Mouse (Mus musculus) right cerebral cortex, postnatal 36 days (tissue): ENCODE measurements around the gene Fer1l4.

ENCODE experiments used
- DNase-seq, 2 experiments: peaks; one replicate each; pipeline ENCODE4 v3.0.0; 2022; ENCODE audit warnings: low spot score in 2 of 2, mixed read lengths in 1 of 2

Gene Fer1l4

DNA sequence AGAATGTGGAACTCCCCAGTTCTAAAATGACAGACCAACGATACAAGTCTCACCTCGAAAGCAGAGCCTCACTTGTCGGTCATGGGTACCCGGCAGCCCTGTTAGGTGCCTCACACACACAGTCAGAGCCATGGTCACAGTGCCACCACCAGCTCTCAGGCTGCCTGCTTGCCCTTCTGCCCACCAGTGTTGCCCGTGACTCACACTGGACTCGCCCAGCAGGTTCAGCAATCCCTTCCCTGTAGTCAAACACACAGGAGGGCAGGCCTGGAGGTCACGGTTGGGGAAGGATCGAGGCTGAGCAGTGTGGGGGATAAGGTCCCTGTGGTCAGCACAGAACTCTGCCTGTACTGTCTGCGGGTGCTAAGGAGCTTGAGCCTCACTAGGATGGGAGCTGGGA lies at the start of gene Fer1l4:
Gene Fer1l4 (minus strand): TSS at position 132 of the 400 bp plus-strand sequence.
- DNase-seq: no peak

DNA sequence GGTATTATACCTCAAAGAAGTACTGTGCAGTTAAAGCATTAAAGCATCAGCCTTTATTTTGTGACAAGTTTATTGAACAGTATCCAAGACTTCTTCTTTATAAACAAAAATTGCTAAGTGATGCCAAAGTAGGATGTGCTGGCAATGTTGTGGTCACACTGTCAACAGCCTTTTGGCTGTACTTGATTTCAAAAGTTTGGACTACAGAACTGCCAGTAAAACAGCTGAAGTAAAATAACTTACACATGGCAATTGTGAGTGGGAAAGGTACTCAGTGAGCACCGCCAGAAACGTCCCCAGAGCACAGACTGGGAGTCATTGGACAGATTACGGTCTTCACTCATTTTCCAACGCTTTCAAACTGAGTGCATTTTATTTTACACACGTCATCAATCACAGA lies 39.2 kb upstream of the Fer1l4 start:
- no peak for DNase-seq

DNA sequence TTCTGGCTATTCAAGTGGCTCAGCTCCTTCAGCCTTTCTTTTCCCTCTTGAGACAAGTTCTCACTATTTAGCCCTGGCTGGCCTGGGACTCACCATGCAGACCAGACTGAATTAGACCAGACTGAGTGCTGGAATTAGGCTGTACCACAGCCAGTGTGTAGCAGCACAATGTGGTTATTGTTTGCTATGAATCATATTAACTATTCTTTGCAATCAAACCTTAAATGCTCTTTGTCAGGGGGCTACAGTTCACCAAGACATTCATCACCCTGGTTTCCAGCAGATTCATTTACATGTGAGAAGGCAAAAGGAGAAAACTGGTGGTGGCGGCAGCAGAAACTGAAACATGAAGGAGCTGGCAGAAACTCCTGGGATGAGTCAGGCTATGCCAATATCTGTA lies 37.1 kb upstream of the Fer1l4 start:
- no peak for DNase-seq

DNA sequence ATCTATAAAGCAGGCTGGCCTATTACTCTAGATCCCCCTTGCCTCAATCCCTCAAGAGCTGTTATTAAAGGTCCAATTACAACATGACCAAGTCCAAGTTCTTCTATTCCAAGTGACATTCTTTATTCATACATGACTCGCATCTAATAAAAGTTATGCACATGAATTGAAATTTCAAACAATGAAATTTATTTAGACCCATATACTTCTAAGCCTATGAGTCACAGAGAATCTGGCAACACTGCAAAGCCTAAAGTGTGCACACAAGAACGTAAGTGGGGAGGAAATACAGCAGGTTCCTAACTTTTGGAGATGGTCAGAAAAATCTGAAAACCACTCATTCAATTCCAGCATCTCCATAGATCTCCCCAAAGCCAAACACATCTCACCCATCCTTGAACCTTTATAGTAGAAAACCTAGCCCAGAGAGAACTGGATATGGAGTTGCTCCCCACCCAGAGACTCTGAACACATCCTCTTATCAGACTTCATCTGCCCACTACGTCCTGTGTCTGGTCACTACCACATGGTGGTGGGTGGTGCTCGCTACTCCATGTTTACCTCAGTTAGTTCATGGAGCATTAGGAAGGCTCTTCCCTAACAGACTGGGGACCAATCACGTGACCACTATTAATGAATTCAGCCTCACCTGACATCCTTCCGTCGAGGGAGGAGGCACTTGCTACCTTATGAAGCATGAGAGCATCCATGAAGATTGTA lies 34.8 kb upstream of the Fer1l4 start:
- no peak for DNase-seq

DNA sequence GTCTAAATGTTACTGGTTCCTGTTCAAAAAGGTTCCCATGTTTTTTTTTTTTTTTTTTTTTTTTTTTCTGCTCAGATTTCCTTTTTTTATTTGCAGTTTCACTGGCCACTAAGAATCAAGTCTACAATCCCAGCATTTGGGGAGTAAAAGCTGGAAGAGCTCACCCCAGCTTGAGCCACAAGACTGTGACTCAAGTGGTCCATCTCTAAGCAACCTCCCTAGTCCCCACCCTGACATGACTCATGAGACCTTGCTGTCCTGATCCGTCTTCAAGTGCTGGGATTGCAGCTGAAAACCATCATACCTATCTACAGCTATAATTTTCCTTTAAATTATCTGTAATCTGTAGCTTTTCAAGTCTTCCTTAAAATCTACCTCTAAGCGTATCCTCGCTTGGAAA lies 31.8 kb upstream of the Fer1l4 start:
- DNase-seq: no peak

DNA sequence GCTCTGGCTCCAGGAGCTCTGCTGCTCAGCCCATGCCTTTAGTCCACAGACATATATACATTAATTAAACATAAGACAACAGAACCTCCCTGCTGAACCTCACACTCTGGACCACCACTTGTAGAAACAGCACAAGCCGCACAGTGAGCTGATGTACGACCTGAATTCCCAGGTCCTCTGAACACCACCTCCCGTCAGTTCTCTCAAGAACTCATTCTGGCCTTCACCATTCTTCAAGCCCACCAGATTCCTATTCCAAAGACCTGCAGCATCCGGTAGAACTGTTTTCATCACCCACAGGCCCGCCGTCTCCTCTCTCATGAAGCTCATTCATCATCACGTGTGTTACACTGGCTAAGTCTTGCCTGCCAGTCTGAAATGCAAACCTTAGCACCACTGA lies 27.6 kb upstream of the Fer1l4 start:
- no peak for DNase-seq

DNA sequence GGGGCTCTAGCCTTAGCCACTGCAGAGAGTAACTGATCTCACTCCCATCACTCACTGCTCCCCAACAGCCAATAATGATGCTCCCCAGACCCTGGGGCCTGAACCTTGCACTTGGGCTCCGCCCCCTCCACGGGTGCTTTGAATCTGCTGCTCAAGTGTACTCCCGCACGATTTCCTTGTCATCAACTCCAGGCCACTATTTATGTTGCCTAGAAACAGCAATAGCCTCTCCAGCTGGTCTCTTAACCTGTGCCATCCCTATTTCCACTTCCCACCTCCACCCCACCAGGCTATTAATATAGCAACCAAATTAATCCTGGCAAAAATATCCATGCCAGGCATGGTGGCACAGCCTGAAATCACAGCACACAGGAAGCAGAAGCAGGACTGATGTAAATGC lies 26.9 kb upstream of the Fer1l4 start:
- DNase-seq: no peak

DNA sequence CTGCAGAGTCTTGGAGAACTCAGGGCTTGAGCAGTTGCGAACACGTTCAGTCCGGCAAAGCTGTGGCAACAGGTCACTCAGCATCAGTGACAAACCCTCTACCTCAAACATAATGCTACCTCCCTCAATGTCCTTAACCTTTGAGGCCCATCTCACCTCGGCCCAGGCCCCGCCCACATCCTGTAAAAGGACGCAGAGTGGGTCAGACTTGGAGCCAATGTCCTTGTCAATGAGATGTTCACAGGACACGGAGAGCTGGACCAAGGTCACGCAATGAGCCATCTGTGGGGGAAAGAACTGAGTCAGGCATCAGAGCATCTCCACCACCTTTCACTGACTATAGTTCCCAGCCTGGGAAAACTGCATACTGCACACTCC lies 26.4 kb upstream of the Fer1l4 start:
- DNase-seq: no peak

DNA sequence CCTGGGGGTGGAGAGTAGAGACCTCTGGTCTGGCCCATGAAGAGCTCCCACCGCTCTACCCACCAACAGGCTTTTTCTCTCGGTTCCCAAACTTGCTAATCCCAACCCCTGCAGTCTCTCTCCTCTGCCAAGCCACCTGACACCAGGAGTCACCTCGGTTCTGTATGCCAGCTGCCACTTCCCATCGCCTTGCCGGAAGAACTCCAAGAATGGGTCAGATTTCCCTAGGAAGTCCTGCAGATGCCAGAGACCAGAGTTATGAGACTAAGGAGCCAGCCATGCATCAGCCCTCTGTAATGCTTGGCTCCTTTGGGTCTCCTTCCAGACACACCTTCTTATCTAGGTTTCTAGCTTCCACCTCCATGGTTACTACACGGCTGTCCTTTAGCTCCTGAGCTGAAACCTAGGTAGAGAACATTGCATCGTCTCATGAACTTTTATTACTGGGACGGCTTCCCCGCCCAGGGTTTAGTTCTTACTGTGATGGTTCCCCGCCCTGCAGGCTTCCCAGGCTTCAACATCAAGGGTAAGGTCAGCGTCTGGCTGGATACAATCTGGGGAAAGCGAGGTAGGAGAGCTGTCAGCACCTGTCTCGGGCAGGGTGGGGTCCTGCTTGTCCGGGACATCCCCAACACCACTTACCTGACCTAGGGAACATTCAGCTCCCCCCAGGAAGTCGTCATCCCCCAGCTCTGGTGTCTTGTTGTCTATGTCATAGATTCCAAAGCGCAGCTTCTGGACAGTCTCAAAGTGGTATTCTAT lies 25.9 kb upstream of the Fer1l4 start:
- DNase-seq: no peak

DNA sequence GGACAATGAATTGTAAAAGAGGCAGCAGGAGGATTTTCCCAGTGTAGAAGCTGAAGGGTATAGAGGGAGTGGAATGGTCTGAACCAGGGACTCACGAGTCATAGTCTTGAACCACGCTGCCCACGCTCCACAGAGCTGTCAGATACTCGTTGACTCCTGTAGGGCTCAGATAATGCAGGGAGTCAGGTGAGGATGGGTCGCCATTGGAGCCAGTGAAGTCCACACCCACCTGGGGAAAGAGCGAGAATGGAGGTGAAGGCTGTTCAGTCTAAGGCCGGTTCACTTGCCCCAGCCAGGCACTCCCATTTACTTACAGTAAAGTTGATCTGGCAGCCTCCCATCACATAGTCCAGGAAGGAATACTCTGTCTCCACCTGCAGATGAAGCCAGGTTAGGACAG lies 24.7 kb upstream of the Fer1l4 start:
- no peak for DNase-seq

DNA sequence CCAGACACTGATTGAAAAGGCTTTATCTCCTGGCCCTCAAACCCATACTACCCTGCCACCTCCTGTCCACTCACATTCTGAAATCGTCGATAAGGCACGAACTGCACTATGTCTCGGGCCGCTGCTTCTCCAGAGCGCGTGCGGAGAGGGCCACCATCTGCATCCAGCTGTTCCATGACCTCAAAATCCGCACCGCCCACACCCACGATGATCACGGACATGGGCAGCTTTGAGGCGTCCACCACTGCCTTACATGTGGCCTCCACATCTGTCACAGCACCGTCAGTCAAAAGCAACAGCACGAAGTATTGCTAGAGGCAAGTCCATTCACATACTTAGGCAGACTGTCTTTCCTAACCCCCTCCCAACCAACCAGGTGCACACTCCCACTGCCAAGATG lies 21.0 kb upstream of the Fer1l4 start:
- no peak for DNase-seq

DNA sequence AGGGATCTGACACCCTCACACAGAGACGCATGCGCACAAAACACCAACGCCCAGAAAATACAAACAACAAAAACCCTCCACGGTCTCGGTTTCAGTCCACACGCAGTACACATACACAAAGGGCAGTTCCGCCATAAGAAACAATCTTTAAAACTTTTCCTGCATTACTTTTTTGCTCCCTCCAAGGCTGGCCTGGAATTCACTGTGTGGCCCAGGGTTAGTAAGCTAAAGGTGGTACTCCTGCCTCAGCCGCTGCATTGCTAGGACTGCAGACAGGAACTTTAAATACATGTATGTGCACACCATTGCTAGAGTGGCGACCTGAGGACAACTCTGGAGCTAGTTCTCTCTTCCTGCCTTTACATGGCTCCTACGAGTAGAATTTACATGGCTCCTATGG lies 18.5 kb upstream of the Fer1l4 start:
- no peak for DNase-seq

DNA sequence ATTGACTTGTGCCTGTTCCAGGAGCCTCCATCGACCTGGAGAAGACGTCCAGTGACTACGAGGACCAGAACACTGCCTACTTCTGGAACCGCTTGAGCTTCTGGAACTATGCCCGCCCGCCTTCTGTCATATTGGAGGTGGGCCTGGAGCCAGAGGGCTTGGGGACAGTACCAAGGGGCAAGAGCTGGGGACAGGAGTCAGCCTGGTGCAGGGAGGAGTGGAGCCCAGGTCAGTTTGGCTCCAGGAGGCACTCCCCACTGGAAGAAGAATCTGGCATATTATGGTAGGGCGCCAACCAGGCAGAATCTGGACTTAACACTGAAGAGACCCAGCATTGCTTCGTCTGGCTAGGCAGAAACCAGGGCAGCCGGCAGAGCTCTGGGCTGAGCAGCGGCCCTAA lies 15.2 kb upstream of the Fer1l4 start:
- DNase-seq: no peak

DNA sequence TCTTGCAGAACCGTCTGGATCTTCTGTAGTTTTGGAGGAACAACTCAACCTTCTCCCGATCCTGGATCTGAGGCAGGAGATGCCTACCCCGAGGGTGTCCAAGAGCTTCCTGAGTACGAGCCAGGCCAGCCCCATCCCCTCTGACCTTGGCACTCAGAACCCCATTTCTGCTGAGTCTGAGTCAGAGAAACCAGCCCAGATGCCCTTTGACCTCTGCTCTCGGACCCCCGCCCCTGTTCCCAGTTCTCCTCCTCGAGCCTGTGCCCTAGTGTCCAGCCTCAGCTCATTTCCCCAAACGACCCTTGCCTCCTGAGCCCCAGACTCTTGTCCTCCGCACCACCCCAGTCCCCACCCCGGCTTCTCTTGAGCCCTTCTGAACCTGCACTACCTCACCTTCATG lies 13.4 kb upstream of the Fer1l4 start:
- DNase-seq: no peak

DNA sequence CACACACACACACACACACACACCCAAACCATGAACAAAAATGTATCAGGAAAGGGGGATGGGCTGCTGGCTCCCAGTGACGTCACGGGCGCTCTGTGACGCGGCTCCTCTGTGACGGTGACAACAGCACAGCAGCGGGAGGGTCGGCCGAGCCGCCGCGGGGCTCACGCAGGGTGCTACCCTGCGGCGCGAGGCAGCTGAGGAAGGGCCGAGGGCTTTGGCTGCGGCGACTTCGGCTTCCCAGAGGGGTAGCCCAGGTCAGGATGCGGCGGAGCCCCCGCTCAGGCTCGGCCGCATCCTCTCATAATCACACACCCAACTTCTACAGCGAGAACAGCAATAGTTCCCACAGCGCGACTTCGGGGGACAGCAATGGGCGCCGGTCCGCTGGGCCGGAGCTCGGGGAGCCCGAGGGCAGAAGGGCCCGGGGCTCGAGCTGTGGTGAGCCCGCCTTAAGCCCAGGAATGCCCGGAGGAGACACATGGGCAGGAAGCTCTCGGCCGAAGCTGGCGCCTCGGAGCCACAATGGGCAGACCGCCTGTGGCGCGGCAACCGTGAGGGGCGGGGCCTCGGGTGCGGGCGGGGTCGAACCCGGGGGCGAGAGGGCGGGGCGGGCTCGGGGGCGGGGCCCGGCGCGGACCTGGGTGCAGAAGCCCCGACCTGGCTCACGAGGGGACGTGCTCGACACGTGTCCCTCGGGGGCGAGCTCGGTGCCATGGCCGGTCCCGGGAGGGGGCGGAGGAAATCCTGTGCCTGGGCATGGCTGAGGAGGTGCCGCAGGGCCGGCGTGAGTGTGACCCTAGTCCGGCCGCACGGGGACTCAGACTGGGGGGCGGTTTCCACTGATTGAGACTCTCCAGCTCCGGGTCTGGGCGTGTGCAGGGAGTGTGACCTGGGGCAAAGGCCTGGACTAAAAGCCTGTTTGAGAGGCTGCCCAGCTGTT lies 12.6 kb upstream of the Fer1l4 start, which contains the start of gene Spag4:
Gene Spag4 (plus strand): TSS at position 77 of the 943 bp plus-strand sequence.
- DNase-seq: peak in 1 of 2 experiments; percentile 48

DNA sequence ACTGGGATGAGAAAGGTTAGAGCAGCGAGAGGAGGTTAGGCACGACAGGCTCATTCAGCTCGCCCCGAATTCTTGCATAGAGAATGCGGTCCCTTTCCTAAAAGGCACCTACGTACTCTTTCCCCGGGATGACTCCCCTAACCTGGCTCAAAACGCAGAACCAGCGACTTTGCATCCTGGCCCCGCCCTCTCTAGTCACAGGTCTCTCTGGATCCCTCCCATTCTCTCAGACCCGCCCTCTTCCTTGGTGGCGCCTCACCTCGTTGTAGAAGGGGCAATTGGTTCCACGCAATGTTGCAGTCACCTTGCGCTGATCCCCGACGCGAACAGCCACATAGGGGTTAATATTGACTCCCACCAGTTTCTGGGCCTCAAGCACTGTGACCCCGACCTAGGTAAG lies 4.8 kb downstream of the Fer1l4 start:
- no peak for DNase-seq

DNA sequence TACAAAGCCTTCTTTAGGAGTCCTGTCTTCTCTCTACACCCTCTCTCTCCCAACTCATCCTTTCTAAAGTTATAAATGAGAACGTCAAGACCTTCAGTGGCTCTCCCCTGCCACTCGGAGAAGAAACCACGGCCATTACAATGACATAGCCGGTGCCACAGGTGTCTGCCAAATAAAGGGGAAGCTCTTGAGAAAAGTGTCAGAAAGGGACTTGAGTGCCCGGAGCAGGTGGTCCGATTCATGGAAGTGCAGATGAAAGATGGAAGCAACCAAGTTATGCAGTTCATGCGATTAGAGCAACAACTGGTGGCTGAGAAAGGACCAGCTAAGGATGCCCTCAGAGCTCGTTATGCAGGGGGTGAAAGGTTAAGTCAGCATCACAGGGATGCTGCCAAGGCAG lies 9.8 kb downstream of the Fer1l4 start:
- no peak for DNase-seq

DNA sequence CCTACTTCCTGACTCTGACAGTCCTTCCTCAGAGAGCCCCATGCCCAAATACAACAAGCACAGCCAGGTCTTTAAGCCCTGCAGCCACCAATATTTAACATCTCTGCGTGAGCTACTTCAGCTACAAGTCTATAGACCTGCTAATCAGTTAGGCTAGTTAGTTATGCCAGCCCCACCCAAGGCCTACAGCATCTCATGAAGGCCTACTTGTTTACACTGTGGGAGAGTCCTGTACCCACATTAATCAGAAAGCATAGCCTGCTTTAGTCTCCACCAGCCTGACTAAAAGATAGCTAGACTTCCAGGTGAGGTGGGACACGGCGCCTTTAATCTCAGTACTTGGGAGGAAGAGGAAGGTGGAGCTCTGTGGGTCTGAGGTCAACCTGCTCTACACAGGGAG lies 13.4 kb downstream of the Fer1l4 start:
- DNase-seq: no peak

DNA sequence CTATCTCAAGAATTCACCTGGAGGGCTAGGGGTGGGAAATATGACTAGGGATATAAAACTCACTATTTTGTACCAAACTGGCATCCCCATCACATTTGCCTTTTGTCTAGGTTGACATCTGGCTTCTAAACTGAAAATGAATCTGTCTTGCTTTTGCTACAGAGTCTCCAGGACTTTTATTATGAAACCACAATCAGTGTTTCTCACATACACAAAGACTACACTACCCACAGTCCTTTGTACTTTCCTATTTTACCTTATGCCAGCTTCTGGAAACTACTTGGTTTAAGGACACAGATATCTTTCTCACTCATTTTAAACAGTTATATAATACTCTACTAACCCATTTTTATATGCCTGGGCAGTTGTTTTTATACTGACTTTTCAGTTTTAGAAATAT lies 27.3 kb downstream of the Fer1l4 start:
- no peak for DNase-seq

DNA sequence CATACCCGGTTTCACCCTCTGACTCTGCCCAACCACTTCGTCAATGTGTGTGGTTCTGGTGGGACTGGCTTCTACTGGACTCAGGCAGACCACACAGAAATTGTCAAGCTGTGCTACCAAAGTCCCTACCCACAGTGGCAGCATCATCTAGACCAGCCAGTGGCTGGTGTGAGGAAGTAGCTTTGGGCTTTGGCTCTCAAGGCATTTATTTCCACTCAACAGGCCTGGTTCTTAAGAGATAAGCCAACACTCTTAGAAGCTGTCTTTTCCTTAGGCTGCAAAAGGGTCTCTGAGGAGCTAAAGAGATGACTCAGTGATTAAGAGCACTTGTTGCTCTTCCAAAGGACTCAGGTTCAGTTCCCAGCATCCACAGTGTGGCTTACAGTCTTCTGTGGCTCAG lies 31.0 kb downstream of the Fer1l4 start:
- DNase-seq: no peak

DNA sequence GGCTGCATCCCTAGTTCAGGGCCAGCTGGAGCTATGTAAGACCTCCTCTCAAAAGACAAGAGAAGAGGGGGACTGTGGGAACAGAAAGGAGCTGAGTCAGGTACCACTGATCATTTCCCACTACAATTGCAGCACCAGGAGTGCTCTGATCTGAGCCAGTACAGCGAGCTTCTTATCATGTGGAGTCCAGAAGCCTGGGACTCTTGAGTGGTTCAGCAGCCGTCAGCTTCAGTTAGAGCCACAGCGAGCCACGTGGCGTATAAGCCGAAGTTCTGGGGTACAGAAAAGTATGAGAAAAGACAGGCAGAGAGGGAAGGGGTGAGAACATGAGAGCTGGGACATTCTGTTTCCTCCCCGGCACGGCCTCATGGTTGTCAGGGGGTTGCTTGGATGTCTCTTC lies 31.5 kb downstream of the Fer1l4 start:
- DNase-seq: no peak

DNA sequence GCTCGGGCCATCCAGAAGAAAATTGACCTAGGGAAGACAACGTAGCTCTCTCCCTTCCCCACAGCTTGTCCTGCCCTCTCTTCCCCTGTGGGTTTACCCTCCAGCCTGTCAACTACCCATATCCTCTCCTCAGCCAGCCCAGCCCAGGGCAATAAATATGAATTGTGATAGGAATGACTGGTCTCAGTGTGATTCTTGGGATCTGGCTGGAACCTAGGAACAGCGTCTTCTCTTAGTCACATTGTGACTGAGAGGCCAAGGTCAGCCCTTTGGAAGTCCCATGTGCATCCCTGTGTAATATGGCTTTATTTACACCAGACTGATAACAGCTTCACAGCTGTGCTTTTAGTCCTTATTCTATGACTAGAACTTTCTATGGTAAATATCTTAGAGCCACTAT lies 34.6 kb downstream of the Fer1l4 start:
- DNase-seq: no peak
